In the genomic region with DNA sequence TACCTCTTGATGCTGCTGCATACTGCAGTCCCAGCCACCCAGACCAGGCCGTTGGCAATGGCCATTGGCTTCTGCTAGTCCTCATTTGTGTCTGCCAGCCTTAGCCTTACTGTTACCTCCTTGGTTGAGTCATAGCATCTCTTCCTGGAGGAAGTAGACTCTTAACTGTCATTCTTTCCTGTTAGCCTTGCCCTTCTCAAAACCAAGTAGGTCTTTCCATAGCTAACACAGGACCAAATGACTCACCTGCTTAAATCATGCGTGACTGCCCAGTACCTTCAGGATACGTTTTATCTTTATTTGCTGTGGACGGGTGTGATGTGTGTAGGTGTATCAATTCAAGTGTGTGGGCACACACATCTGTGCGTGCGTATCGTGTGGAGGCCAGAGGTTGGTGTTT, we compare ENCODE assay signal across 23 mouse cellular contexts.
"Had no signal": no experiment of that assay in that cellular context is flagged by ENCODE, and none has a peak within 500 bp of the region (broad histone marks: within the 10 kb centered on the region; RNA-seq: fewer than 3 reads in every experiment).

No protein-coding gene starts in this region.

- H3K27ac ChIP-seq: liver, embryonic 15.5 days; lung, embryonic 15.5 days; macrophage; midbrain, embryonic 12.5 days; neural tube, embryonic 13.5 days; neural tube, embryonic 15.5 days; stomach, embryonic 15.5 days had no signal

- H3K4me3 ChIP-seq: liver, embryonic 15.5 days; lung, embryonic 15.5 days; megakaryocyte, embryonic 14.5 days; midbrain, embryonic 12.5 days; myocyte; neural tube, embryonic 13.5 days; neural tube, embryonic 15.5 days; stomach, embryonic 15.5 days had no signal

- H3K9ac ChIP-seq: liver, embryonic 15.5 days; liver, postnatal 0 days; lung, embryonic 15.5 days; midbrain, embryonic 12.5 days; neural tube, embryonic 13.5 days; neural tube, embryonic 15.5 days; stomach, embryonic 15.5 days had no signal

- H3K4me2 ChIP-seq: liver, embryonic 15.5 days; lung, embryonic 15.5 days; midbrain, embryonic 12.5 days; neural tube, embryonic 13.5 days; neural tube, embryonic 15.5 days; stomach, embryonic 15.5 days had no signal

- H3K9me3 ChIP-seq: liver, embryonic 15.5 days; lung, embryonic 15.5 days; megakaryocyte, embryonic 14.5 days; midbrain, embryonic 12.5 days; neural tube, embryonic 13.5 days; neural tube, embryonic 15.5 days; stomach, embryonic 15.5 days had no signal

- ATAC-seq: liver, postnatal 0 days; lung, postnatal 0 days; midbrain, embryonic 16.5 days had no signal

- H3K27me3 ChIP-seq: liver, embryonic 15.5 days; lung, embryonic 15.5 days; megakaryocyte, embryonic 14.5 days; midbrain, embryonic 12.5 days; neural tube, embryonic 13.5 days; neural tube, embryonic 15.5 days; stomach, embryonic 15.5 days had no signal

- H3K36me3 ChIP-seq: liver, embryonic 15.5 days; lung, embryonic 15.5 days; midbrain, embryonic 12.5 days; neural tube, embryonic 13.5 days; neural tube, embryonic 15.5 days; stomach, embryonic 15.5 days had no signal

- DNase-seq: liver, postnatal 0 days; lung, adult 2 months; lung, postnatal 14 days; lung, postnatal 36 days; midbrain, embryonic 14.5 days; retina, postnatal 1 day; right cerebral cortex, adult 18-20 months; right cerebral cortex, postnatal 25 days; right cerebral cortex, postnatal 4 days; thymus, adult 18-20 months; thymus, postnatal 14 days; thymus, postnatal 36 days had no signal
